Mouse (Mus musculus) heart, embryonic 11.5 days (tissue): ENCODE measurements at regions not wholly inside any gene's neighbourhood (a gene's known extent, or its start where the extent isn't known, plus 50 kb on each side); places are given as distances from the start of the nearest gene placed in this dataset.

Experiments used
- ATAC-seq: fragments of 200-750 bp; cut with Nextera tagmentation; replicated peaks from 2 replicates; pipeline ENCODE4 v1.8.0; 2017; ENCODE audit warnings: moderate library complexity; ENCODE audit not compliant: insufficient number of reproducible peaks, low FRiP score, low TSS enrichment
- H3K27ac ChIP-seq: fragments of 300-500 bp; sonication (generic); 2 replicates; pipeline ENCODE4 v1.5.1; 2014; ENCODE audit warnings: mild to moderate bottlenecking, low read depth, low read length
- H3K27me3 ChIP-seq: fragments of 300-500 bp; sonication (generic); 2 replicates; pipeline ENCODE4 v1.6.1; 2014; ENCODE audit warnings: mild to moderate bottlenecking, low read length, mixed read lengths; ENCODE audit not compliant: control insufficient read depth, insufficient read depth
- H3K36me3 ChIP-seq: fragments of 300-500 bp; sonication (generic); 2 replicates; pipeline ENCODE4 v1.6.1; 2014; ENCODE audit warnings: mild to moderate bottlenecking, low read length, moderate library complexity, mixed read lengths; ENCODE audit not compliant: control insufficient read depth, insufficient read depth
- H3K4me1 ChIP-seq: fragments of 300-500 bp; sonication (generic); 2 replicates; pipeline ENCODE4 v1.6.1; 2014; ENCODE audit warnings: low read length; ENCODE audit not compliant: control insufficient read depth, insufficient read depth
- H3K4me2 ChIP-seq: fragments of 300-500 bp; sonication (generic); 2 replicates; pipeline ENCODE4 v1.6.1; 2014; ENCODE audit warnings: mild to moderate bottlenecking, moderate library complexity
- H3K4me3 ChIP-seq: fragments of 300-500 bp; sonication (generic); 2 replicates; pipeline ENCODE4 v1.5.1; 2014; ENCODE audit warnings: low read depth, low read length
- H3K9ac ChIP-seq: fragments of 300-500 bp; sonication (generic); 2 replicates; pipeline ENCODE4 v1.6.1; 2014; ENCODE audit warnings: mild to moderate bottlenecking, low read depth, low read length, moderate library complexity
- H3K9me3 ChIP-seq: fragments of 300-500 bp; sonication (generic); replicated peaks from 2 replicates; pipeline ENCODE4 v1.6.1; 2016; ENCODE audit warnings: low read length; ENCODE audit not compliant: control insufficient read depth
- WGBS: fragments of 180-500 bp; shearing (Covaris S2); extraction: QIAGEN DNeasy Blood & Tissue Kit; methylation state at CpG from one replicate; pipeline ENCODE4 v1.1.7; 2014; ENCODE audit not compliant: insufficient replicate concordance; 5-methylcytosine and 5-hydroxymethylcytosine counted together

GRCm38 (mm10) chr5:51740893-51741292 lies 173.4 kb upstream of the Ppargc1a start:
- no peaks in the 10 kb centered on the region for H3K9me3 ChIP-seq
- H3K4me2 ChIP-seq, result no peak overlapping the region
- no peak overlapping the region for H3K27ac ChIP-seq
- no peak overlapping the region for H3K4me3 ChIP-seq
- 91% methylated on average over 8 of the region's 8 CpGs for WGBS
- ATAC-seq, result no peak
- H3K36me3 ChIP-seq, result no peaks in the 10 kb centered on the region
- no peak overlapping the region for H3K9ac ChIP-seq
- no peaks in the 10 kb centered on the region for H3K4me1 ChIP-seq
- H3K27me3 ChIP-seq, result no peaks in the 10 kb centered on the region

- Histone ChIP-seq H3K4me3 (no peak overlapping the region), H3K27me3 (no peaks in the 10 kb centered on the region), H3K9ac (no peak overlapping the region), H3K36me3 (no peaks in the 10 kb centered on the region), H3K4me1 (no peaks in the 10 kb centered on the region), H3K4me2 (no peak overlapping the region), H3K9me3 (no peaks in the 10 kb centered on the region), H3K27ac (no peak overlapping the region)
- ATAC-seq, result no peak
- WGBS, result 89% methylated on average over 1 of the region's 1 CpGs
These were observed 162.7 kb upstream of the Ppargc1a start for GRCm38 (mm10) chr5:51730241-51730640.

GRCm38 (mm10) chr5:51729771-51730170 lies 162.2 kb upstream of the Ppargc1a start:
- 76% methylated on average over 1 of the region's 1 CpGs for WGBS
- Histone ChIP-seq H3K4me3 (no peak overlapping the region), H3K4me1 (no peaks in the 10 kb centered on the region), H3K27me3 (no peaks in the 10 kb centered on the region), H3K27ac (no peak overlapping the region), H3K36me3 (no peaks in the 10 kb centered on the region), H3K9me3 (no peaks in the 10 kb centered on the region), H3K9ac (no peak overlapping the region), H3K4me2 (no peak overlapping the region)
- no peak for ATAC-seq

- H3K36me3 ChIP-seq, result no peaks in the 10 kb centered on the region
- no peaks in the 10 kb centered on the region for H3K27me3 ChIP-seq
- no peak overlapping the region for H3K4me3 ChIP-seq
- H3K27ac ChIP-seq, result no peak overlapping the region
- H3K4me2 ChIP-seq, result no peak overlapping the region
- no peaks in the 10 kb centered on the region for H3K4me1 ChIP-seq
- no peaks in the 10 kb centered on the region for H3K9me3 ChIP-seq
- no peak for ATAC-seq
- H3K9ac ChIP-seq, result no peak overlapping the region
These were observed 159.2 kb upstream of the Ppargc1a start for GRCm38 (mm10) chr5:51726762-51727161.

- Histone ChIP-seq H3K36me3 (no peaks in the 10 kb centered on the region), H3K9me3 (no peaks in the 10 kb centered on the region), H3K4me3 (no peak overlapping the region), H3K27ac (no peak overlapping the region), H3K27me3 (no peaks in the 10 kb centered on the region), H3K4me2 (no peak overlapping the region), H3K9ac (no peak overlapping the region), H3K4me1 (no peaks in the 10 kb centered on the region)
- 75% methylated on average over 8 of the region's 8 CpGs for WGBS
- no peak for ATAC-seq
These were observed 151.4 kb upstream of the Ppargc1a start for GRCm38 (mm10) chr5:51718911-51719310.

- no peak for ATAC-seq
- H3K27ac ChIP-seq, result no peak overlapping the region
- no peak overlapping the region for H3K4me2 ChIP-seq
- H3K36me3 ChIP-seq, result no peaks in the 10 kb centered on the region
- WGBS, result 79% methylated on average over 1 of the region's 1 CpGs
- no peaks in the 10 kb centered on the region for H3K9me3 ChIP-seq
- no peak overlapping the region for H3K9ac ChIP-seq
- H3K27me3 ChIP-seq, result no peaks in the 10 kb centered on the region
- H3K4me3 ChIP-seq, result no peak overlapping the region
- no peaks in the 10 kb centered on the region for H3K4me1 ChIP-seq
These were observed 150.9 kb upstream of the Ppargc1a start for GRCm38 (mm10) chr5:51718451-51718850.

- Histone ChIP-seq H3K4me1 (peaks cover 3% of the 10 kb centered on the region; the same call in 1 of the 2 replicates), H3K9ac (no peak overlapping the region), H3K4me2 (no peak overlapping the region), H3K9me3 (no peaks in the 10 kb centered on the region), H3K27me3 (no peaks in the 10 kb centered on the region), H3K27ac (no peak overlapping the region), H3K36me3 (no peaks in the 10 kb centered on the region), H3K4me3 (no peak overlapping the region)
- 66% methylated on average over 8 of the region's 8 CpGs for WGBS
- ATAC-seq, result no peak
These were observed 144.5 kb upstream of the Ppargc1a start for GRCm38 (mm10) chr5:51711860-51712560.

- Histone ChIP-seq H3K4me1 (peaks cover 3% of the 10 kb centered on the region; the same call in 1 of the 2 replicates), H3K9ac (no peak overlapping the region), H3K27ac (no peak overlapping the region), H3K4me3 (no peak overlapping the region), H3K36me3 (no peaks in the 10 kb centered on the region), H3K4me2 (no peak overlapping the region), H3K27me3 (no peaks in the 10 kb centered on the region), H3K9me3 (no peaks in the 10 kb centered on the region)
- no peak for ATAC-seq
- 76% methylated on average over 4 of the region's 4 CpGs for WGBS
These were observed 143.1 kb upstream of the Ppargc1a start for GRCm38 (mm10) chr5:51710664-51711063.

GRCm38 (mm10) chr5:51709447-51709991 lies 142.0 kb upstream of the Ppargc1a start:
- ATAC-seq, result no peak
- H3K36me3 ChIP-seq, result no peaks in the 10 kb centered on the region
- peaks cover 3% of the 10 kb centered on the region; the same call in 1 of the 2 replicates for H3K4me1 ChIP-seq
- WGBS, result 73% methylated on average over 6 of the region's 6 CpGs
- no peak overlapping the region for H3K9ac ChIP-seq
- H3K4me2 ChIP-seq, result no peak overlapping the region
- H3K27me3 ChIP-seq, result no peaks in the 10 kb centered on the region
- H3K9me3 ChIP-seq, result no peaks in the 10 kb centered on the region
- no peak overlapping the region for H3K27ac ChIP-seq
- no peak overlapping the region for H3K4me3 ChIP-seq
